Mouse (Mus musculus): ENCODE measurements around the gene Gm44805.

The Gm44805 gene

GRCm38 (mm10) chr7:19629361-19629734 is 51.9 kb downstream of the Gm44805 start, which contains the start of gene Relb:
Gene Relb (minus strand): TSS chr7:19629438.
- DNase-seq (ENCODE audit: low spot score in 2 of 2) = peak; percentile 74 to 85

- peak; percentile 69 to 81 for DNase-seq (ENCODE audit: low spot score in 2 of 2)
These were observed 52.5 kb downstream of the Gm44805 start for GRCm38 (mm10) chr7:19628536-19629360.

- DNase-seq (ENCODE audit: low spot score in 2 of 2) = no peak
These were observed 53.1 kb downstream of the Gm44805 start for GRCm38 (mm10) chr7:19628192-19628535.

GRCm38 (mm10) chr7:19627721-19628120 is 53.5 kb downstream of the Gm44805 start:
- DNase-seq (ENCODE audit: low spot score in 2 of 2) = no peak

- no peak for DNase-seq (ENCODE audit: low spot score in 2 of 2)
These were observed 57.8 kb downstream of the Gm44805 start for GRCm38 (mm10) chr7:19623433-19623832.

- no peak for DNase-seq (ENCODE audit: low spot score in 2 of 2)
These were observed 59.0 kb downstream of the Gm44805 start for GRCm38 (mm10) chr7:19622241-19622640.
